Mouse (Mus musculus) thymus, postnatal 25 days (tissue): ENCODE data around the gene Fxr1.
"Not testable (repeated sequence)": the region's sequence is repeated elsewhere in the genome, so short reads cannot be mapped to it uniquely, and the experiment has no call there.

Experiments
- DNase-seq: peaks from one replicate; pipeline ENCODE4 v3.0.0; 2022

Gene Fxr1

GRCm38 (mm10) chr3:34019540-34020381 lies at the start of gene Fxr1:
TSS of gene Fxr1 (plus strand) at chr3:34019943.
- peak; percentile 82 for DNase-seq

GRCm38 (mm10) chr3:33979395-33979794 lies 40.3 kb upstream of the Fxr1 start:
- no peak for DNase-seq

- no peak for DNase-seq
Observed at GRCm38 (mm10) chr3:33982746-33983145, 37.0 kb upstream of the Fxr1 start.

DNA sequence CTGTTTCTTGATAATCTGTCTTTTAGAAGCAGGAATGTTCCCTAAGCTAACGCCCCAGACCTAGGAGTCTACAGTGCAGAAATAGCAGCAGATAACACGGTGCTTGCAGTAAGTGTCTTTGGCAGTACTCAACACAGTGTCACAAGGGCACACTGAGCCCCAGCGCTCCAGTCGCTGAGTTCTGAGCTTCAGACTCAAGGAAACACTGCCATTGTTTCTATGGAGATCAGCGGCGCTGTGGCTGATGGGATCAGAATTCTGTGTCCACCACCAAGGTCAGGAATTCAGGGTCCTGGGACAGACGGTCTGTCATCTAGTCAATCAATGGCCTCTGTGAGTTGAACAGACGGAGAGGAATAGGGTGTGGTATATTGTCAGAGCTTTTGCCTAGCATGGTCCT lies 30.4 kb upstream of the Fxr1 start:
- DNase-seq, result no peak

DNA sequence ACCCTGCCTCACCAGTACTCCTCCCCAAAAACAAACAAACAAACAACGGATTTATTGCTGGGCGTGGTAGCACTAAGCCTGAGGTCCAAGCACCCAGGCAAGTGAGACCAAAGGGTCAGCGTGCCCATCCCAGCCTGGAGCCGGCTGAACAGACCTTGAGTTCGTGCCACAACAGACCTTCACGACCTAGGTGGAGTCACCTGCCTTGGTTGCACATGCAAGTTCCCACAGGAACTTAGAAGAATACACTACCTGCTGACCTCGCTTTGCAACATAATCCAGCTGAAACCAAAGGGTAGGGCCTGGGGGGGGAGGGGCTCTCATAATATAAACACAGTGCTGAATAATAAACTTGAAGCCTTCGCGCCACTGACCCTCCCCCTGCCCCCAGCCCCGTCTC lies 29.3 kb upstream of the Fxr1 start:
- DNase-seq, result no peak

DNA sequence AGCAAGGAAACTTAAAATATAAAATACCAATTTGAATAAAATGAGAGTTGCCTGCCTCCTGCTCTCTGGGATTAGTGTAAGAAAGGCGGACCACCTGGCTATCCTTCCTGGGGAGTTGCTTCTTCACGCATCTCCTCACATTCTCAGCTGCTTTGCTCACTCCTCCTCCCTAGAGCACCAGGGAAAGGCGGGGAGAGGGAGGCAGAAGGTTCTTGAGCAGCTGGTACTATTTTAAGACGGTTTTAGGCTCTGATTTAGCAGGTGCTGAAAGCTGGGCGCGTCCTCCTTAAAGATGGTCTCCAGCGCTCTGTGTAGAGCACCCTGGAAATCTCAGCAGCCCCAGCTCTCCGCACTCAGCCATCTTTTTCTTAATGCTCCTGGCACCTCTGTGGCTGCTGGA lies 28.8 kb upstream of the Fxr1 start:
- no peak for DNase-seq

DNA sequence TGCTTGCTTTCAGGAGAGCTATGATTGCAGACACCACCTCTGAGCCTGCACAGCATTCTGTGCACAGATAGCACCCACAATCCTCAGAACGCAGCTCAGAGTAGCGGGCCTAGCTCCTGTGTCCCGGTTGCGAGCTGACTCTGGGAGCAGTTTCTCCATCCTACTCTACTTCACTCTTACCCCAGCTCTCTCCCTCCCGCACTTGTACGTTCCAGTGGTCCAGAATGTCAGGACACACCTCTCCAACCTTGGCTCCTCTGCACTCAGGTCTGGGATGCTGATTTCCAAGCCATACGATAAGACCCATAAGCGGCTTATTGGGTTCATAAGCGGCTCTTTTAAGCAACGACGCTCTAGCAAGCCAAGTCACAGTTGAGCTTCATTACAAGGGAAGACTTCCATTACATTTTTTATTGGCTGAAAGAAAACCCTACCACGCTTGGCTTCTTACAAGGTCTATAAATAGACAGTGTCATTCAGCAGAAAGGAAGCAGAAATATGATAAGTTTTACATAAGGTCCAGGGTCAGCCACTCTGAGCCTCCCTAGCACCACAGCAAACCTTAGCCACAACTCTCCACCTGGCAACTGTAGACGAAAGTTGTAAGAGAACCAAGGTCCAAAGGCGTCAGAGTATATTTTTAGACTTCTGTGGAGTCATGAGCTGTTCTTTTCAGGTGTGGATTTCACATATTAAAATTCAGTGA lies 26.2 kb upstream of the Fxr1 start:
- DNase-seq, result no peak

- no peak for DNase-seq
Observed at GRCm38 (mm10) chr3:33994127-33994488, 25.6 kb upstream of the Fxr1 start.

DNA sequence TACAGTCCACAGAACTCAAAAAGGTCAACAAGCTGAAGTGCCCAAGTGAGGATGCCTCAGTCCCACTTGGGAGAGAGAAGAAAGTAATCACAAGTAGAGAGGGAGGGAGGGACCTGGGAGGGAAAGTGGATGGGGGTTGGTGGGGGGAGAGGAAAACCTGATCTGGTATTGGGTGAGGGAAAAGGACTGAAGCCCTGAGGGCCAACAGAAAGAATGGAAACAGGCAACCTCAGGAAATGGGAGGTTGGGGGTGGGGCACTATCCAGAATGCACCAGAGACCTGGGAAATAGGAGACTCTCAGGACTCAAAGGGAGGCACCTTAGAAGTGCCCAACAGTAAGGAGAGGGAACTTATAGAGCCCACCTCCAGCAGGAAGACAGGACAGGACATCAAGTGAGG lies 18.1 kb upstream of the Fxr1 start:
- not testable (repeated sequence) for DNase-seq

- no peak for DNase-seq
Observed at GRCm38 (mm10) chr3:34003860-34004259, 15.9 kb upstream of the Fxr1 start.

DNA sequence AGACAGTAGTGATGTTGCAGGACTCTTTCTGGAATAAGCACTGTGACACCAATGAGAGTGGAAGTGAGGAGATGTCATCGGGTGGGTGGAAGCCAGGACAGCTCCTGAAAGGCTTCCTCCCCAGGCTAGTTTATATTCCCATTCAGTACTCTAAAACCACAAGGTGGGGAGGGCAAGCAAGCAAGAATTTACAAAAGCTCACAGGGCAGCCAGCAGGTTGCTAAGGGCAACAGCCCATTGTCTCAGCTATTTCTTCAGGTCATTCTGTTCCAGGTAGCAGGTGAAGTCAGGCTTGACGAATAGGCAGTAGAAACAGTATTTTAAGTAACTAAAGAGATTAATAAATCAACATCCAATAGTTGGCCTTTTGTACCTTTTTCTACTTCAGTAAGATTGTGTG lies 13.4 kb upstream of the Fxr1 start:
- DNase-seq, result no peak

DNA sequence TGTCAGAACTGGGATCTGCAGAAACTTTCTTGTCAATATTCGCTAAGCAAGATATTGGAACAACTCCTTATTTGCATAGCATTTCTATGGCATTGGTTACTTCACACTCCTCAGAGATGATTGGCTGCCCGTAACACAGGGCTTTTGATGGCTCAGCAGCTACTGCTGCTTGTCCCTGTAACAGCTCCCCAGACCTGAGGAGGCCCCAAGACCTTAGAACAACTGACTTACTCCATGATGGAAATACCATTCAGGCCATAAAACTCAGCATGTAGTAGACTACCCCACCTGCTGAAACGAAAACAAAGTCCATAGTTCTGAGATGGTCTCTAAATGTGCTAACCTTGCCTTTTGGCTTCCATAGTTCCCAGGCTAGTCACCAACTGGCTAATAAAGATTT lies 12.9 kb upstream of the Fxr1 start:
- DNase-seq, result no peak

GRCm38 (mm10) chr3:34007611-34008010 lies 12.1 kb upstream of the Fxr1 start:
- DNase-seq, result no peak

DNA sequence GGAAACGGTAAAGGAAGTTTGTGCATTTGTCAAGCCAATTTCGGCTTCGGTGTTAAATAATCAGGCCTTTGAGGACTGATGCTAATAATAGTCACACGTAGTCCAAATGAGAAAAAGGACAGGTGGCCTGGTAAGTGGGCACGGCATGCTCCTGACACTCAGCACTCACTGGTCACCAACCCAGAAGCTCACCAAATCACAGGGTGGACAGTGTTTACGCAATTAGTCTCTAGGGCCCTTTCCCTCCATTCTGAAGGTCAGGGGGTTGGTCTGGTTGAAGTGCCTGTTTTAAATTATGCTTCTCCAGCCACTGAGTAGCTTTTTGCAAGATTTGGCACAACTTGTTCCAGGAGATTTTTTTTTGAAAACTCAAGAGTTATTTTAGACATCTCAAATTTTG lies 11.6 kb upstream of the Fxr1 start:
- DNase-seq, result no peak

GRCm38 (mm10) chr3:34020382-34021258 lies 877 bp downstream of the Fxr1 start:
- DNase-seq, result no peak

DNA sequence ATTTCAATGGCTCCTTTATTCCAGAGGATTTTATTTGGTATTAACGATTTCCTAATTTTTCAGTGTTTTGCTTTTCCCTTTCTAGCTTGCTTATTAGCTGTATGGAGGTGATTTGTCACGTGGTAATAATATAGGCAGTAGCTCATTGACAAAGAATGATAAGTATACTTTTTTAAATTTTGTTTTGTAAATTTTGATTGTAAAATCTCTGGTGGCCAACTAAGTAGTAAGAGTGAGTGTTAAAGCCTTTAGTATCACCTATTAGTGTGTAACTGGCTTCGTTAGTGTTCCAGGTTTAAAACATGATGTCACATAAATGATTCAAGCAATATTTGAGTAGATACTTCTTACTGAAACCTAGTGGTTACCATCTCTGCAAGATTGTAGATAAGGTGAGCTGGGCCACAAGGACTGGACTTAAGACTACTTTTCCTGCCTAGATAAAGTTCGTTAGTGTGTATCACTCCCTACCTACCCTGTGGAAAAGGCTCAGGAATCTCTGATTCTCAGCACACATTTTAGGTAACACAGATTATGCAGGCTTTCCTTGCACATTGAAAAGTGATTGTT lies 1.6 kb downstream of the Fxr1 start:
- DNase-seq, result no peak

- no peak for DNase-seq
Observed at GRCm38 (mm10) chr3:34028935-34029334, 9.2 kb downstream of the Fxr1 start.

DNA sequence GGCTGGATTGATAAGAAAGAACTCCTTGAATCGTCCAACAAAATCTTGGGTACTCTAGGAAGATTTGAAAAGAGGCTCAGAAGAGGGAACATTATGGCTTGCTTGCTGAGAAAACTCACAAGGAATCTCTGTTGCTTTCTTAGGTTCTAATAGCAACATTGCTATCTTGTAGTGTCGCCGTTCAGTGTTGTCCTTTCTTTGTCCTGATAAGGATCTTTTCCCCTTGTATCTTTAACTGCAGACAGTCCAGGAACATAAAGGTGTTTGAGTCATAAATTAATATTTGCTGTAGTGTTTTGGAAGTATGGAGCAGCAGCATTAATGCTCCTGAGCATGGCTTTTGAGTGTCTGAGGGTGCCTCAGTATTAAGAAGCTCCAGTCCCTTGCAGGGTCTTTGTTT lies 10.9 kb downstream of the Fxr1 start:
- DNase-seq, result no peak

- DNase-seq, result no peak
Observed at GRCm38 (mm10) chr3:34033720-34034364, 14.1 kb downstream of the Fxr1 start.

GRCm38 (mm10) chr3:34034803-34035202 lies 15.1 kb downstream of the Fxr1 start:
- DNase-seq, result no peak

DNA sequence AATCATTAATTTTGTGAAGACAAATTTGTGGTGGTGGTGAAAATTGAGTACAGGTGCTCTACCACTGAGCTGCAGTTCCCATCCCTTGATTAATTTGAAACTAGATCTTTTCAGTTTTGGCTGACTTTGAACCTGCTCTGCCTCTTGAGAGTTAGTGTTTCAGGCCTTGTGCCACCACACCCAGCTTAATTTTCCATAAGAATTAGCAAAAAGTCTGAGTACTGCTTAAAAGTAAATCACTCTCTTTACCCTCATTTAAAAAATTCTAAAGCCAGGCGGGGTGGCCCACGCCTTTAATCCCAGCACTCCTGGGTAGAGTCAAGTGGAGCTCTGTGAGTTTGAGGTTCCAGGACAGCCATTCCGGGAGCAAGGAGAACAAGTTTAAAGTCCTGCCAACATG lies 16.0 kb downstream of the Fxr1 start:
- DNase-seq, result no peak

DNA sequence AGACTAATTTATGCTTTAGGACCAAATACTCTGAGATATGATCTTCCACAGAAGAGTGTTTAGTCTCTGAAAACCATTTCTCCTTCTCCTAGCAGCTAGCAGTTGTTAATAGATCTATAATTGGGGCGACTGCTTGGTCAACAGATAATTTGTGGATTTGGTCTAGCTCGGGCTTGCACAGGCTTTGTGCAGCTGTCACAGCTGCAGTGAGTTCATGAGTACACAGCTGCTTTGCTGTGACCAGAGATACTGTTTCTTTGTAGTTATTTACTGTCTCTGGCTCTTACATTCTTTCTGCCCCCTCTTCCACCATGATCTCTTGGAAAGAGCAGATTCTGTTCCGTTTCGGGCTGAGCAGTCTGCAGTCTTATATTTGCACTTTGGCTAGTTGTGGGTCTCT lies 22.2 kb downstream of the Fxr1 start:
- DNase-seq, result no peak

DNA sequence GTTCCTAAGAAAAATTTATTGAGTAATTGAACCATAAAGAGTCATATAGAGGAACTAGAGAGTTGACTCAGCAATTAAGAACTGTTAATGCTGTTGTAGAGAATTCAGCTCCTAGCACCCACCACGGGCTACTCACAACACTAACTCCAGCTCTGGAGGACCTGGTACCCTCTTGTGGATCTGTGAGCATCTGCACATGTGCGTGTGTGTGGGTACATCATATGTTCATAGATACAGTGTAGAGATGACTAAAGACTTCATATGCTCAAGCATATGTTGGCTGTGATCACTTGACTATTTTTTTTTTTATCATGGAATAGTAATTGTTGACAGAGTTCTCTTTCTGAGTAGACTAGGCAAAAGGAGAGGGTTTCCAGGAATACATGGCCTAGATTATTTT lies 42.6 kb downstream of the Fxr1 start:
- DNase-seq, result no peak
